Mouse (Mus musculus): ENCODE data around the gene Ect2.

GRCm38 (mm10) chr3:27154280-27154679 lies 602 bp upstream of the Ect2 start:
- TF ChIP-seq MAX (IDR thresholded peaks at IDR 0.05) (no peak), CTCF (IDR thresholded peaks at IDR 0.05; ENCODE audit: control insufficient read depth, insufficient read depth, insufficient read length) (no peak), CEBPB (IDR thresholded peaks at IDR 0.05; ENCODE audit: low read depth) (no peak), USF1 (IDR thresholded peaks at IDR 0.05; ENCODE audit: low read depth) (no peak), MYOD1 (IDR thresholded peaks at IDR 0.05; ENCODE audit: control insufficient read depth, insufficient read length, low read depth) (no peak), MYOG (IDR thresholded peaks at IDR 0.05; ENCODE audit: control insufficient read depth, extremely low read depth, insufficient read length) (no peak), FOSL1 (IDR thresholded peaks at IDR 0.05; ENCODE audit: insufficient read depth, low read length, poor library complexity, severe bottlenecking) (no peak)

Measured in C2C12 (cell line).